Mouse (Mus musculus) neural tube, embryonic 13.5 days (tissue): ENCODE results near the gene Ralgps1. TPM values are rescaled to one million over a fixed set of nuclear protein-coding genes. Genes with fewer than 3 reads are reported as not detected.

Experiments used
- ATAC-seq: fragments of 200-750 bp; cut with Nextera tagmentation; 2 replicates; pipeline ENCODE4 v1.8.0; 2017; ENCODE audit warnings: low read depth, mild to moderate bottlenecking, moderate TSS enrichment, moderate library complexity
- H3K27ac ChIP-seq: fragments of 300-500 bp; sonication (generic); replicated peaks from 2 replicates; pipeline ENCODE4 v1.5.1; 2015; ENCODE audit warnings: moderate library complexity, mild to moderate bottlenecking, inconsistent platforms
- H3K27me3 ChIP-seq: fragments of 300-500 bp; sonication (generic); 2 replicates; pipeline ENCODE4 v1.6.1; 2015; ENCODE audit warnings: mild to moderate bottlenecking, inconsistent platforms
- H3K36me3 ChIP-seq: fragments of 300-500 bp; sonication (generic); 2 replicates; pipeline ENCODE4 v1.6.1; 2015; ENCODE audit warnings: mild to moderate bottlenecking, inconsistent platforms
- H3K4me1 ChIP-seq: fragments of 300-500 bp; sonication (generic); replicated peaks from 2 replicates; pipeline ENCODE4 v1.6.1; 2015; ENCODE audit warnings: inconsistent platforms
- H3K4me2 ChIP-seq: fragments of 300-500 bp; sonication (generic); 2 replicates; pipeline ENCODE4 v1.6.1; 2015; ENCODE audit warnings: inconsistent platforms, mild to moderate bottlenecking, moderate library complexity
- H3K4me3 ChIP-seq: fragments of 300-500 bp; sonication (generic); 2 replicates; pipeline ENCODE4 v1.5.1; 2015; ENCODE audit warnings: mild to moderate bottlenecking, inconsistent platforms
- H3K9ac ChIP-seq: fragments of 300-500 bp; sonication (generic); 2 replicates; pipeline ENCODE4 v1.6.1; 2015; ENCODE audit warnings: moderate library complexity, mild to moderate bottlenecking, inconsistent platforms
- H3K9me3 ChIP-seq: fragments of 300-500 bp; sonication (generic); 2 replicates; pipeline ENCODE4 v1.6.1; 2016; ENCODE audit warnings: inconsistent platforms
- WGBS: fragments of 180-500 bp; shearing (Covaris S2); methylation state at CpG from one replicate; pipeline ENCODE4 v1.1.7; 2015; 5-methylcytosine and 5-hydroxymethylcytosine counted together
- polyA plus RNA-seq: library from polyadenylated mRNA; unstranded; fragments of >200 nt; fragmentation: Nextera tagmentation; extraction: Ambion mirVana; gene quantifications from 2 replicates; pipeline ENCODE4 v1.2.1, GENCODE M21; 2015

The Ralgps1 gene
- polyA plus RNA-seq: 33.2 and 36.9 TPM in 2 replicates

DNA sequence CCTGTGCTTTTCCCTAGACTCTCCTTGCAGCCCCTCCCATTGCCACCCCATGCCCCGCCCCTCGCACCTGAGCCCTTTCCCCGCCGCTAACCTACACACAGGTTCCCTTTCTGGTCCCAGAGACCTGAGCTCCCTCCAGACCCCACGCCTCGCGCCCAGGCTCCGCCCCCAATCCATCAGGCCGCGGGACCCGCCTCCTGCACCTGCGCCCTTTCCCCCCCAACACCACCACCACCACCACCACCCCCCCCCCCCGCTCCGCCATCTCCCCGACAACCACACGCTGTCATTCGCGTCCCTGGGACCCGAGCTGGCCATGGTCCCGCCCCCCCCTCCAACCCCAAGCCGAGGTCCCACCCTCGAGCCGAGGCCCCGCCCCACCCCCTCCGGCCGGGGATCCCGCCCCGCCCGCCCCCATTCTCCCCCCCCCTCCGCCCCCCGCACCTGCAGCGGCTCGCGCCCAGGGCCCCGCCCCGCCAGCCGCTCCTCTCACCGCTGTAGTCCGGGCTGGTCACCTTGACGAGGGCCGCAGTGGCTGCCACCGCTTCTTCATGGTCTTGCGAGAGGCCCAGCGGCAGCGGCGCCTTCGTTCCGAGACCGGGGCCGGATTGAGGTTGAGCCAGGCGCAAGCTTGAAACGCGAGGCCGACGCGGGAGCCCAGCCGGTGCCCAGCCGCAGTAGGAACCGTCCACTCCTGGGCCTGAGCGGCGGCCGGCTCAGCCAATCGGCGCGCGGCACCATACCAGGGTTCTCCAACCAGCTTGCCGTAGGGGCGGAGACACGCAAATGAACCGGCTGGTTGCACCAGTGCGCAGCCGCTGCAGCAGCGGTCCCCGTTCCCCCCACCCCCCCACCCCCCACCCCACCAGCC lies at the start of gene Ralgps1:
TSS of gene Ralgps1 (minus strand) at position 710 of the 871 bp plus-strand sequence.
- Histone ChIP-seq H3K4me1 (peaks cover 36% of the 10 kb centered on the region), H3K9ac (peak within 1 kb of the TSS; percentile 83), H3K4me2 (peak within 1 kb of the TSS; percentile 69), H3K9me3 (no peaks in the 10 kb centered on the region), H3K27me3 (no peaks in the 10 kb centered on the region), H3K36me3 (peaks cover 23% of the 10 kb centered on the region), H3K4me3 (peak within 1 kb of the TSS; percentile 66), H3K27ac (peak within 1 kb of the TSS; percentile 99)
- ATAC-seq: peak; percentile 99
- WGBS: under 1% methylated on average over 60 of the region's 74 CpGs

DNA sequence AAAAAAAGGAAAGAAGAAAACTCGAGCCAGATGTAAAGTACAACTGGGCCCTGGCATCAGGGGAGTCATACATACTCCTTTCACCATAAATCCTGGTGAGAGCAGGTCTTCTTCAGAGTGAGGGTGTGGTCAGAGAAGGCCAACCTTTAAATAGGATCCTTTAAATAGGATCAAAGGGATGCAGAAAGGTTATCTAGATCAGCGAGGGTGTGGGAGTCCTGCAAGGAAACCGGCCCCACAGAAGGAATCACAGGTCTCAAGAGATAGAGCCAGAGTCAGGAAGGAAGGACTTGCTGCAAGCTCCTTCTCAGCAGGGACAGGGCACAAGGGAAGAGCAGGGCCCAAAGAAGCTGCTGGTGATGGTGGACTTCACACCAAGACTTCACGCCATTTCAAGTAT lies 46.2 kb upstream of the Ralgps1 start:
- Histone ChIP-seq H3K9ac (no peak overlapping the region), H3K27ac (no peak overlapping the region), H3K4me2 (no peak overlapping the region), H3K4me3 (no peak overlapping the region), H3K27me3 (no peaks in the 10 kb centered on the region), H3K9me3 (no peaks in the 10 kb centered on the region), H3K4me1 (no peaks in the 10 kb centered on the region; the same call in 1 of the 2 replicates), H3K36me3 (peaks cover 11% of the 10 kb centered on the region)
- WGBS: 80% methylated on average over 4 of the region's 4 CpGs
- no peak for ATAC-seq

DNA sequence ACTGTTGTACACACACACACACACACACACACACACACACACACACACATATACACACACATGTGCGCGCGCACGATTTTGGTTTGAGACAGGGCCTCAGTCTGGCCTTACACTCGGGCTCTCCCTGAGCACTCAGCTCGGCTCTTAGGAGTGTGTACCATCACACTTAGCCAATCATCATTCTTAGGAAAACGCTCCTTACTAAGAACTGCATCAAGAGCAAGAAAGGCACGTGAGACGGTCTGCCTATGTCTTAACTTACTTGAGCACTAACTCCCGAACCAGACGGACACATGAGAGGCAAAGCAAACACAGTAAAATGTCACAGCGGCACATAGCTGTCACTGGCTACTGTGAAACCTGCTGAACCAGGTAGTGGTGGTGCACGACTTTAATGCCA lies 42.7 kb upstream of the Ralgps1 start:
- no peaks in the 10 kb centered on the region; the same call in 1 of the 2 replicates for H3K4me1 ChIP-seq
- H3K27ac ChIP-seq: no peak overlapping the region
- 93% methylated on average over 13 of the region's 13 CpGs for WGBS
- H3K4me2 ChIP-seq: no peak overlapping the region
- H3K27me3 ChIP-seq: no peaks in the 10 kb centered on the region
- H3K4me3 ChIP-seq: no peak overlapping the region
- H3K9me3 ChIP-seq: no peaks in the 10 kb centered on the region
- ATAC-seq: no peak
- H3K36me3 ChIP-seq: peaks cover 32% of the 10 kb centered on the region
- no peak overlapping the region for H3K9ac ChIP-seq

DNA sequence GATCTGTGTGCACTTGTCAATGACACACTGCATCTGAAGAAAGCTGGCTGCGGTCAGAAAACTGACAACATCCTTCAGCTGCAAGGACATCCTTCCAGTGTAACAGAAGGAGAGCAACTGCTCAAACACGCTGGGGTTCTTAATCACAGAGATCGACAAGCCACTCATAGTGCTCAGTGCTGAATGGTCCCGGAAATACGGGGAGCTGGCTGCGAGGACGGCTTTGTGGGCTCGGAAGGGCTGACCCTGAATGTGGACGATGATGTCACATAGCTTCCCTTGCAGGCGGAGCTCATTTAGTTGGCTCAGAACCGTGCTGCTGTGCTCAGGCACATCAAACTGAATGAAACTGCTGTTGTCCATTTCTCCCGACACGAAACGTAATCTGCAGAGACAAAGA lies 40.8 kb upstream of the Ralgps1 start:
- no peak for ATAC-seq
- Histone ChIP-seq H3K4me2 (no peak overlapping the region), H3K9me3 (no peaks in the 10 kb centered on the region), H3K4me3 (no peak overlapping the region), H3K9ac (no peak overlapping the region), H3K27ac (no peak overlapping the region), H3K36me3 (peaks cover 39% of the 10 kb centered on the region), H3K27me3 (no peaks in the 10 kb centered on the region), H3K4me1 (peaks cover 5% of the 10 kb centered on the region)
- 77% methylated on average over 14 of the region's 14 CpGs for WGBS

DNA sequence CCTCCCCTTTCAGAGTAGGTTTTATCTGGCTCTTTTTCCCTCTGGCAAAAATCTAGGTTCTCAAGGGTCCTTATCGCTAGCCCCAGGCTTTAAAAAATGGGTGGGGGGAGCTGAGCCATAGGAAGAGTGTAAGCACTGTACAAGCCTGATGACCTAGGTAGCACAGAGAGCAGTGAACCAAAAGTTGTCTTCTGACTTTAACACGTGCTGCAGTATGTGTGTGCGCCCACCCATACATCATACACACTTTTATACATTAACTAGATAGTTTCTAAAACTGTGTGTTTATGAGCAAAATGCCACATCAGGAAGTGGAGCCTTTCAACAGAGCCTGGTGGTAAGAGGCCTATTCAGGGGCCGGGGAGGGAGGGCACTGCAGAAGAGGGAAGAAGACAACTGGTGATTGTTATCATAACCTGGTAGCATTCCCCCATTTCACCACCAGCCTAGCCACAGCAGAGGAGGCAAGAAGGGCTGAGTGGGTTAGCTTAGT lies 32.3 kb upstream of the Ralgps1 start:
- Histone ChIP-seq H3K27me3 (no peaks in the 10 kb centered on the region; the same call in 1 of the 2 replicates), H3K27ac (no peak overlapping the region), H3K4me3 (no peak overlapping the region), H3K4me2 (no peak overlapping the region), H3K9me3 (no peaks in the 10 kb centered on the region), H3K36me3 (0 out of 2 replicates have a peak, but pooled peaks cover 4% of the 10 kb centered on the region), H3K4me1 (peaks cover 24% of the 10 kb centered on the region), H3K9ac (no peak overlapping the region)
- ATAC-seq: no peak
- WGBS: 88% methylated on average over 4 of the region's 4 CpGs

DNA sequence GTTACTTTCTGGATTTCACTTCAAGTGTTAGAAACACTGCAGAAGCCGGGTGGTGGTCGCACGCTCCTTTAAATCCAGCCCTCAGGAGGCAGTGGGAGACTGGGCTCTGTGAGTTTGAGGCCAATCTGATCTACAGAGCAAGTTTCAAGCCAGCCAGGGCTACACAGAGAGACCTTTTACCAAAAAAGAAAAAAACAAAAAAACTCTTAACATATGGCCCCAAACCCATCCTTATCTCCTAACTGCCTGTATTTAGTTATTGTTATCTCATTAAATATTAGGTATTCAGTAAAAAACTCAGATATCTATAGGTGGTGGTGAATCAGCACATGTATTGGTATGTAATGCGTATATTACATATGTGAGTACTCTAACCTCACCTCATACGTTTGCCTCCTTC lies 31.4 kb upstream of the Ralgps1 start:
- H3K4me1 ChIP-seq: peaks cover 20% of the 10 kb centered on the region
- no peaks in the 10 kb centered on the region for H3K9me3 ChIP-seq
- no peak overlapping the region for H3K27ac ChIP-seq
- no peak for ATAC-seq
- no peaks in the 10 kb centered on the region; the same call in 1 of the 2 replicates for H3K27me3 ChIP-seq
- H3K9ac ChIP-seq: no peak overlapping the region
- H3K4me3 ChIP-seq: no peak overlapping the region
- H3K36me3 ChIP-seq: no peaks in the 10 kb centered on the region
- no peak overlapping the region for H3K4me2 ChIP-seq
- WGBS: 65% methylated on average over 5 of the region's 5 CpGs

DNA sequence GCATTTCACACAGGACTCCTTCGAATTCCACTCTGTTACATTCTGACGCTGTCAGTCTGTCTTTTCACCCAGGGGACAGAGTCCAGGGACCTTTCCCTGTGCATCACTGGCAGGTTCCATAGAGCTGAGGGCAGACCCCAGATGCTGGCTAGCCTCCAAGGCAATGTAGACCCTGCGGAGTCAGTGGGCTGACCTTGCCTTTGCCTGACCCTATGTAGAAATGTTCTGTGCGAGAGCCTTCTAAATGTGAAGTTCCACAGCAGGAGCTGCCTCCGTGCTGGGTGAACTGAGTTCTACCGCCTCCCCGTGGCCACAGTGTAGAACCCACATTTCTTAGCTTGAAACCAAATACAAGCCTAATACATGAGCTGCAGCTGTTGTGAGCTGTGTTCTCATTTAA lies 30.9 kb upstream of the Ralgps1 start:
- H3K9me3 ChIP-seq: no peaks in the 10 kb centered on the region
- 30% methylated on average over 7 of the region's 7 CpGs for WGBS
- peaks cover 20% of the 10 kb centered on the region for H3K4me1 ChIP-seq
- no peaks in the 10 kb centered on the region for H3K36me3 ChIP-seq
- H3K9ac ChIP-seq: no peak overlapping the region
- no peak for ATAC-seq
- no peaks in the 10 kb centered on the region; the same call in 1 of the 2 replicates for H3K27me3 ChIP-seq
- H3K4me2 ChIP-seq: no peak overlapping the region
- no peak overlapping the region for H3K27ac ChIP-seq
- H3K4me3 ChIP-seq: no peak overlapping the region

DNA sequence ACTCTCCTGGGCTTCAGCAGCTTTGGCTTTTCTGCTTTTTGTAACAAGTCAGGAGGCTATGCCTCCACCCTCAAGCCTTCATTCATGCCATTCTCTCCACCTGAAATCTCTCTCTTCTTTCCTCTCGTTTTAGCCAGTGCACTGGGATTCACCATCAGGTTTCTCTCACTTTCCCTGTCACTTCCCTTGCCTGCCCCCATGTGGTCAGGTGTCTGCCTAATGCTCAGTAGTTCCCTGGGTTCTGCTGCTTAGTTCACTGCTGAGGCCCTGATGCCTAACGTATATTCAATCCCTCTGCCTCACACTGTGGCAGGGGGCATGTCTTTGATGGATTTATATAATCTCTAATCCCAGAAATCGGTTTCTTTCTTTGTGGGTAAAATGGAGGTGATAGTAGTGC lies 29.9 kb upstream of the Ralgps1 start:
- 38% methylated on average over 3 of the region's 3 CpGs for WGBS
- Histone ChIP-seq H3K4me2 (no peak overlapping the region), H3K9me3 (no peaks in the 10 kb centered on the region), H3K9ac (no peak overlapping the region), H3K27ac (no peak overlapping the region), H3K4me1 (peaks cover 10% of the 10 kb centered on the region), H3K27me3 (no peaks in the 10 kb centered on the region; the same call in 1 of the 2 replicates), H3K36me3 (no peaks in the 10 kb centered on the region), H3K4me3 (no peak overlapping the region)
- no peak for ATAC-seq

DNA sequence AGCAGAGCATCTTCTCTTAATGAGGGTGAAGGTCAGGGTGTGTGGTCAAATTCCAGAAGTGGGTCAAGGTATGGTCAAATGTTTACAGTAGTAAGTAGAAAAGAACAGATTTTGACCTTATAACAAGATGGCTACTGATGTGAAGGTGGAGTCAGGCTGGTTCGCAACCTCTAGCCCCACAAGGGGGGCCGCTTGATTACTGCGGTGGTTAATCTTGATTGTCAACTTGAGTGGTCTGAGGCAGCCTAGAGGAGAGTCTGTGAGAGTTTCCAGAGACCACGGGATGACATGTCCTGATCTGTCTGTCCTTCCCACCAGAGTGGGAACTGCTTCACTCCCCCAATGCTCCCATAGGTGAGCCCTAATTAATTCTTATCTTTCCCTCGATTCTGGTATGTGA lies 29.3 kb upstream of the Ralgps1 start:
- no peak for ATAC-seq
- Histone ChIP-seq H3K27me3 (no peaks in the 10 kb centered on the region; the same call in 1 of the 2 replicates), H3K4me3 (no peak overlapping the region), H3K4me1 (peaks cover 4% of the 10 kb centered on the region; the same call in 1 of the 2 replicates), H3K36me3 (no peaks in the 10 kb centered on the region), H3K9me3 (no peaks in the 10 kb centered on the region), H3K9ac (no peak overlapping the region), H3K4me2 (no peak overlapping the region), H3K27ac (no peak overlapping the region)
- 81% methylated on average over 5 of the region's 5 CpGs for WGBS

DNA sequence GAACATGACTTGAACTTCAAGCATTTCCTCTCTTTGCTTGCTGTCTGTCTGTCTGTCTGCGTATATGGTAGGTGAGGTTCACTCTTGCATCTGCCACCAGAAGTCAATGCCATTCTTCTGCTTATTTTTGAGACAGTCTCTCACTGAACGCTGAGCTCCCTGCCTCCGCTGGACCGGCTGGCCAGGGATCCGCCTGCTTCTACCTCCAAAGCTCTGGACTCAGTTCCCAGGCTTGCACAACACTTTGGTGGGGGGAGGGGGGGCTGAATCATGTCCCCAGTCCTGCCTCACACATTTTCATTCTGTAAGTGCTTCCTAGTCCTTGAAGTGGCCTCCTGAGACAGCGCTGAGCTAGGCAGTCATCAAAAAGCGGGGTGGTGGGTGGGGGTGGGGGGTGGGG lies 27.8 kb upstream of the Ralgps1 start:
- 75% methylated on average over 7 of the region's 7 CpGs for WGBS
- ATAC-seq: no peak
- Histone ChIP-seq H3K9me3 (no peaks in the 10 kb centered on the region), H3K27me3 (no peaks in the 10 kb centered on the region; the same call in 1 of the 2 replicates), H3K36me3 (no peaks in the 10 kb centered on the region), H3K4me3 (no peak overlapping the region), H3K4me2 (no peak overlapping the region), H3K27ac (no peak overlapping the region), H3K9ac (no peak overlapping the region), H3K4me1 (peaks cover 4% of the 10 kb centered on the region)

DNA sequence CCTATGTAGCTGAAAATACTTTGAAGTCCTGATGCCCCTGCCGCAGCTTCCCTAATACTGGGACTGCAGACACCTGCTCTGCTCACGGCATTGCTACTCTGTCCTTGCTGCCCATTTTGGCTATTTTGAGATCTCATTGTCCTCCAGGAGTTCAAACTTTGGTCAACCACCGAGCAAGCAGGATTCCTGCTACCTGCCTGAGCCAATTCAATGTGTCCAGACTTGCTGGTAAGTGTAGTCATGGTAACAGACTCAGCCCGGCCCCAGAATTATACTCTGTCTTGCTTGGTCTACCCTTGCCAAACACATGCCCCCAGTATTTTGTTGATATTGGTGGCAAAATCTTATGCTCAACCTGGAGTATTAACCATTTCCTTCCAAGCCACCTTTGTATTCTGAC lies 25.8 kb upstream of the Ralgps1 start:
- Histone ChIP-seq H3K9ac (no peak overlapping the region), H3K9me3 (no peaks in the 10 kb centered on the region)

DNA sequence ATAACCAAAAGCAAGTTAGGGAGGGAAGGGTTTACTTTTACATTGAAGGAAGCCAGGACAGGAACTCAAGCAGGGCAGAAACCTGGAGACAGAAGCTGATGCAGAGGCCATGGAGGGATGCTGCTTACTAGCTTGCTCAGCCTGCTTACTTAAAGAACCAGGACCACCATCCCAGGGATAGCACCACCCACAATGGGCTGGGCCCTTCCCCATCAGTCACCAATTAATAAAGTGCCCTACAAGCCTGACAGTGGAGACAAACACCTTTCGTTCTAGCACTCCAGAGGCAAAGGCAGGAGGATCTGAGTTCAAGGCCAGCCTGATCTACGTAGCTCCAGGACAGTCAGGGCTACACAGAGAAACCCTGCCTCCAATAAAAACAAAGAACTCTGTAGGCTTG lies 23.8 kb upstream of the Ralgps1 start:
- 81% methylated on average over 2 of the region's 2 CpGs for WGBS
- Histone ChIP-seq H3K9ac (no peak overlapping the region), H3K4me2 (no peak overlapping the region)

More for the DNA sequence above, 25.8 kb upstream of the Ralgps1 start:
- H3K36me3 ChIP-seq: no peaks in the 10 kb centered on the region
- H3K4me2 ChIP-seq: no peak overlapping the region
- WGBS: 71% methylated on average over 4 of the region's 4 CpGs
- H3K4me3 ChIP-seq: no peak overlapping the region
- no peak overlapping the region for H3K27ac ChIP-seq
- H3K4me1 ChIP-seq: peaks cover 1% of the 10 kb centered on the region
- H3K27me3 ChIP-seq: no peaks in the 10 kb centered on the region; the same call in 1 of the 2 replicates
- ATAC-seq: no peak

More for the DNA sequence above, 23.8 kb upstream of the Ralgps1 start:
- H3K4me1 ChIP-seq: no peaks in the 10 kb centered on the region; the same call in 1 of the 2 replicates
- no peaks in the 10 kb centered on the region for H3K27me3 ChIP-seq
- H3K9me3 ChIP-seq: no peaks in the 10 kb centered on the region
- no peak for ATAC-seq
- H3K36me3 ChIP-seq: 0 out of 2 replicates have a peak, but pooled peaks cover 3% of the 10 kb centered on the region
- no peak overlapping the region for H3K27ac ChIP-seq
- no peak overlapping the region for H3K4me3 ChIP-seq
